Mouse (Mus musculus) limb, embryonic 10.5 days (tissue): ENCODE data around the gene Ifna6. TPM values are rescaled to one million over a fixed set of nuclear protein-coding genes. Genes with fewer than 3 reads are reported as not detected.
"Not testable (repeated sequence)": the region's sequence is repeated elsewhere in the genome, so short reads cannot be mapped to it uniquely, and the experiment has no call there.

Experiments used
- DNase-seq: peaks from one replicate; pipeline ENCODE4 v3.0.0-alpha.2; 2017; ENCODE audit warnings: low spot score
- H3K27ac ChIP-seq: fragments of 300-500 bp; sonication (generic); 2 replicates; pipeline ENCODE4 v1.5.1; 2016; ENCODE audit warnings: mild to moderate bottlenecking
- H3K27me3 ChIP-seq: fragments of 300-500 bp; sonication (generic); 2 replicates; pipeline ENCODE4 v1.6.1; 2016; ENCODE audit warnings: low read depth, mild to moderate bottlenecking; ENCODE audit not compliant: poor library complexity, severe bottlenecking
- H3K36me3 ChIP-seq: fragments of 300-500 bp; sonication (generic); 2 replicates; pipeline ENCODE4 v1.6.1; 2016; ENCODE audit warnings: mild to moderate bottlenecking, moderate library complexity
- H3K4me1 ChIP-seq: fragments of 300-500 bp; sonication (generic); 2 replicates; pipeline ENCODE4 v1.6.1; 2016
- H3K4me3 ChIP-seq: fragments of 300-500 bp; sonication (generic); 2 replicates; pipeline ENCODE4 v1.5.1; 2016; ENCODE audit warnings: mild to moderate bottlenecking, moderate library complexity
- H3K9me3 ChIP-seq: fragments of 300-500 bp; sonication (generic); replicated peaks from 2 replicates; pipeline ENCODE4 v1.6.1; 2016; ENCODE audit warnings: mild to moderate bottlenecking
- WGBS: fragments of 180-500 bp; shearing (Covaris S2); methylation state at CpG from one replicate; pipeline ENCODE4 v1.1.7; 2016; 5-methylcytosine and 5-hydroxymethylcytosine counted together
- polyA plus RNA-seq: library from polyadenylated mRNA; unstranded; fragments of >200 nt; fragmentation: Nextera tagmentation; extraction: Ambion mirVana; gene quantifications from 2 replicates; pipeline ENCODE4 v1.2.1, GENCODE M21; 2016

The Ifna6 gene
- polyA plus RNA-seq, 1 experiment from 2014 or later = not detected

DNA sequence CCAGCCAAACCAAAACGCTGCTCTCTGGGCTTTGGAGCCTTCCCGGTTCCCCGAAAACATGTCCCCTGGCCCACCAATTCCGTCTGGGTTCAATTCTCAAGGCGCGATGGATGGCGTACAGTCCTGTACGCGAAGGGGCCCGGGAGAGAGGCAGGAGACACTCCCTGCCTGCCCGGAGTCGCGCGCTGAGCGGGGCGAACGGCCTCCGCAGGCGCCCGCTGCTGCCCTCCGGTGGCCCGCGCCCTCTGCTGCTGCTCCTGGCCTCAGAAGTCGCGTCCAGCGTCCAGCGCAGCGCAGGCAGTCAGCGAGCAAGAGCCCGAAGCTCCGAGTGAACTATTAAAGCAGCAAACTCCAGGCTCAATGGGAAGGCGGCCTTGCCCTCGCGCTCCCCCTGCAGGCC lies 21.5 kb upstream of the Ifna6 start:
- not testable (repeated sequence) for H3K4me3 ChIP-seq, DNase-seq, H3K36me3 ChIP-seq, H3K27ac ChIP-seq, H3K9me3 ChIP-seq, H3K4me1 ChIP-seq
- peaks cover 10% of the 10 kb centered on the region for H3K27me3 ChIP-seq
- WGBS = 0% methylated on average over 10 of the region's 34 CpGs

DNA sequence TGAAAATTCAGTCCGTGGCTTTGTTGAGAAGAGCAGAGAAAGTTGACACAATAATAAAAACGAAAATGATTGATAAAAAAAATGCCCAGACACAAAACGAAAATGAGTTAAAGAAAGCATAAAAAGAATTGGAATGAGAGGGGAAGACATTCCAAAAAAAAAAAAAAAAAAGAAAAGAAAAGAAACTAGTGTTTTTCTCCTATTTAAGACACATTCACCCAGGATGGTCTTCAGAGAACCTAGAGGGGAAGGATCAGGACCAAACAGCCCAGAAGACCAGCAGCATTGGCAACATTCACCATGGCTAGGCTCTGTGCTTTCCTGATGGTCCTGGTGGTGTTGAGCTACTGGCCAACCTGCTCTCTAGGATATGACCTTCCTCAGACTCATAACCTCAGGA lies 11.3 kb upstream of the Ifna6 start, which contains the start of gene Ifna7:
TSS of gene Ifna7 (plus strand) at position 301 of the 400 bp plus-strand sequence.
- no peak within 1 kb of the TSS for H3K27ac ChIP-seq
- WGBS = 61% methylated on average over 3 of the region's 3 CpGs
- H3K9me3 ChIP-seq = no peaks in the 10 kb centered on the region
- no peaks in the 10 kb centered on the region for H3K36me3 ChIP-seq
- no peak within 1 kb of the TSS for H3K4me3 ChIP-seq
- no peaks in the 10 kb centered on the region for H3K4me1 ChIP-seq
- H3K27me3 ChIP-seq = no peaks in the 10 kb centered on the region
- no peak for DNase-seq

- Histone ChIP-seq H3K27ac (no peak within 1 kb of the TSS), H3K4me1 (no peaks in the 10 kb centered on the region), H3K27me3 (no peaks in the 10 kb centered on the region), H3K4me3 (no peak within 1 kb of the TSS), H3K9me3 (no peaks in the 10 kb centered on the region), H3K36me3 (no peaks in the 10 kb centered on the region)
- DNase-seq = no peak
- 82% methylated on average over 1 of the region's 1 CpGs for WGBS
Observed at GRCm38 (mm10) chr4:88819659-88820058, 7.6 kb upstream of the Ifna6 start, which contains the start of gene Ifna11. Gene Ifna11 (plus strand): TSS chr4:88819959.

DNA sequence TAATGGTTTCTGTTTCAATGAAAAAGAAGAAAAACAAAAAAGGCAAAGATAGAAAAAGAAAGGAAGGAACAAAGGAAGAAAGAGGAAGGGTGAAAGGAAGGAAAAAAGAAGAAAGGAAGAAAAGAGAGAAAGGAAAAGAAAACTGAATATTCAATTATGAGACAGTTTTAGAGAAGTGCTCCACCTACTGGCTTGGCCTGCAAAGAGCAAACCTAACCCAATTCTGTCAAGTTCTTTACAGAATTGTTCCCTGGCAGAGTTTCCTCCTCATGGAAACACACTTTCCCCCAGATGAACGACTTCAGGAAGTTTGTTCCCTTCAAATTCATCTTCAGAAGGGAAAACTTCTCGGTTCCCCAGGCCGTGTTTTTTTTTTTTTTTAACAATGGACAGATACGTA lies 4.2 kb upstream of the Ifna6 start:
- no peaks in the 10 kb centered on the region for H3K27me3 ChIP-seq
- H3K4me1 ChIP-seq = no peaks in the 10 kb centered on the region
- no peak for DNase-seq
- no peaks in the 10 kb centered on the region for H3K36me3 ChIP-seq
- no peak overlapping the region for H3K4me3 ChIP-seq
- H3K9me3 ChIP-seq = no peaks in the 10 kb centered on the region
- 28% methylated on average over 4 of the region's 4 CpGs for WGBS
- H3K27ac ChIP-seq = no peak overlapping the region

GRCm38 (mm10) chr4:88830523-88830922 lies 3.3 kb downstream of the Ifna6 start:
- Histone ChIP-seq H3K4me3 (no peak overlapping the region), H3K27me3 (no peaks in the 10 kb centered on the region), H3K9me3 (no peaks in the 10 kb centered on the region), H3K36me3 (no peaks in the 10 kb centered on the region), H3K4me1 (no peaks in the 10 kb centered on the region), H3K27ac (no peak overlapping the region)
- WGBS = 33% methylated on average over 4 of the region's 4 CpGs
- DNase-seq = no peak

DNA sequence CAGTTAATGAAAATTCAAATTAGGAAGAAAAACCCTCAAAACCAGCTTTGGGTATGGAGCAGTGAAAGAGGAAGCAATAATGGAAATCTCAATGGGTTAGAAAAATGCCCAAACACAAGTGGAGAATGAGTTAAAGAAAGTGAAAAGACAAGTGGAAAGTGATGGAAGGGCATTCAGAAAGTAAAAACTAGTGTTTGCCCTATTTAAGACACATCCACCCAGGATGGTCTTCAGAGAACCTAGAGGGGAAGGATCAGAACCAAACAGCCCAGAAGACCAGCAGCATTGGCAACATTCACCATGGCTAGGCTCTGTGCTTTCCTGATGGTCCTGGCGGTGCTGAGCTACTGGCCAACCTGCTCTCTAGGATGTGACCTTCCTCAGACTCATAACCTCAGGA lies 8.0 kb downstream of the Ifna6 start, which contains the start of gene Ifna5:
TSS of gene Ifna5 (plus strand) at position 301 of the 400 bp plus-strand sequence.
- H3K27me3 ChIP-seq, DNase-seq, H3K36me3 ChIP-seq, H3K9me3 ChIP-seq, H3K27ac ChIP-seq, H3K4me1 ChIP-seq, H3K4me3 ChIP-seq: not testable (repeated sequence)
- WGBS = 85% methylated on average over 1 of the region's 1 CpGs

DNA sequence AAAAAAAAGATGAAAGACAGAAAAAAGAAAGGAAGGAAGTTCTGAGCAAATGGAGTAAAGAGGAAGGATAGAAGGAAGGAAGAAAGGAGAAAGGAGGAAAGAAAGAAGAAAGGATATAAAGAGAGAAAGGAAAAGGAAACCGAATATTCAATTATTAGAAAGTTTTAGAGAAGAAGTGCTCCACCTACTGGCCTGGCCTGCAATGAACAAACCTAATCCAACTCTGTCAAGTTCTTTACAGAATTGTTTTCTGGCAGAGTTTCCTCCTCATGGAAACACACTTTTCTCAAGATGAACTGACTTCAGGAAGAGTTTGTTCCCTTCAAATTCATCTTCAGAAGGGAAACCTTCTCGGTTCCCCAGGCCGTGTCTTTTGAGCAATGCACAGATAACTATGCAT lies 11.6 kb downstream of the Ifna6 start:
- no peak overlapping the region for H3K4me3 ChIP-seq
- no peaks in the 10 kb centered on the region for H3K27me3 ChIP-seq
- 50% methylated on average over 3 of the region's 3 CpGs for WGBS
- no peaks in the 10 kb centered on the region for H3K4me1 ChIP-seq
- H3K36me3 ChIP-seq = no peaks in the 10 kb centered on the region
- no peak for DNase-seq
- no peaks in the 10 kb centered on the region for H3K9me3 ChIP-seq
- no peak overlapping the region for H3K27ac ChIP-seq

DNA sequence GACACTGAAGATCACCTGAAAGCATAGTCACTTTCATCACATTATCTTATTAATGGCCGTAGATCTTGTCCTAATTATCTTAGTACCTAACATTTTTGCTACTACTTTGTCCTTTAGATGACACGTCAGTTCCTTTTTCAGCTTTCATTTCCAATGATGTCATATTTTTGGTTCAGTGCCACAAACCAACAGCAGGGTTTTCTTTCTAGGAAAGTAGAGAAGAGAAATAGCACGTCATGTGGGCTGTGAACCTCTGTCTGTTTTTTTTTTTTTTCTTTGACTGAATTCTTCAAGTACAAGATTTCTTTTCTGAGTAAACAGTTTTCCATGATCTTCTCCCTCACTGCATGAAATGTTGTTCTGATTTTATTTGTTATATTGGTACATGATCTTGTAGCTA lies 12.8 kb downstream of the Ifna6 start:
- H3K4me1 ChIP-seq = no peaks in the 10 kb centered on the region
- no peak overlapping the region for H3K4me3 ChIP-seq
- no peaks in the 10 kb centered on the region for H3K36me3 ChIP-seq
- no peaks in the 10 kb centered on the region for H3K27me3 ChIP-seq
- 92% methylated on average over 3 of the region's 3 CpGs for WGBS
- no peak for DNase-seq
- H3K9me3 ChIP-seq = no peaks in the 10 kb centered on the region
- H3K27ac ChIP-seq = no peak overlapping the region

GRCm38 (mm10) chr4:88841438-88841911 lies 14.3 kb downstream of the Ifna6 start, which contains the start of gene Ifna4:
Gene Ifna4 (plus strand): TSS chr4:88841861.
- no peak for DNase-seq
- no peaks in the 10 kb centered on the region for H3K4me1 ChIP-seq
- H3K9me3 ChIP-seq = no peaks in the 10 kb centered on the region
- no peaks in the 10 kb centered on the region for H3K36me3 ChIP-seq
- H3K4me3 ChIP-seq = no peak within 1 kb of the TSS
- H3K27ac ChIP-seq = no peak within 1 kb of the TSS
- no peaks in the 10 kb centered on the region for H3K27me3 ChIP-seq
- 65% methylated on average over 2 of the region's 2 CpGs for WGBS

GRCm38 (mm10) chr4:88845334-88845733 lies 18.1 kb downstream of the Ifna6 start:
- H3K36me3 ChIP-seq = no peaks in the 10 kb centered on the region
- H3K27ac ChIP-seq = no peak overlapping the region
- H3K9me3 ChIP-seq = no peaks in the 10 kb centered on the region
- no peaks in the 10 kb centered on the region for H3K27me3 ChIP-seq
- no peaks in the 10 kb centered on the region for H3K4me1 ChIP-seq
- H3K4me3 ChIP-seq = no peak overlapping the region
- DNase-seq = no peak
- WGBS = 46% methylated on average over 2 of the region's 2 CpGs

GRCm38 (mm10) chr4:88849698-88850097 lies 22.5 kb downstream of the Ifna6 start, which contains the start of gene Ifna1:
Gene Ifna1 (plus strand): TSS chr4:88850087.
- Histone ChIP-seq H3K27me3 (no peaks in the 10 kb centered on the region), H3K9me3 (no peaks in the 10 kb centered on the region), H3K36me3 (no peaks in the 10 kb centered on the region), H3K4me3 (no peak within 1 kb of the TSS), H3K4me1 (no peaks in the 10 kb centered on the region), H3K27ac (no peak within 1 kb of the TSS)
- no peak for DNase-seq
- WGBS = 89% methylated on average over 1 of the region's 1 CpGs

DNA sequence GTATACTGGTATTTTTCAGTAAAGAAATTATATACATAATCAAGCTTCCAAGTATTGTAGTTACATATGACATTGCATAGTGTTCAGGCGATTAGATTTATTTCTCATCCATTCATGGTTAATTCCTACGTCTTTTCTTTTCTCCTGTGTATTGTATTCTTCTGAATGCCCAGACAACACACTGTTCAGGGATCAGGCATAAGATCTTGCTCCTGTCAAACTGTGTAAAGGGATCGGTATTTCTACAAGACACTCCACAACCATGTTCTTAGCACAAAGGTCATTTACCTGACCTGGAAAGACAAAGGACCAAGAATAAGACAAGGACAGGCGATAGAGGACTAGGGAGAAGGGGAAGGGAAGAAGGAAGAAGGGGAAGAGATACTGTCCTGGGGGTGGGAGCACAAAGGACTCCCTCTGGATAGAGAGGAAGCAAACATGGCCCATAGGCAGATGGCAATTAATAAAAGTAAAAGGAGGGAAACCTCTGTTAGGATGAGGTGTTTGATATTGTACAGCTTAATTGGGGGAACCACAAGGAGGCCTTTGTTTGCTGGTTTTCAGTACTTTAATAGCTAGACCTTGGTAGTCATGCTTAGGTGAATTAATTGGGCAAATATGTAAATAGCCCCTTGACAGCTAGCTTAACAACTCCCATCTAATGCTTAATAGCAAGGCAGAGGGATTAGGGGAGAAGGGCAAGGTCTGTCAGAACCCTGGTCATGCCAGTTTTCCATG lies 24.0 kb downstream of the Ifna6 start:
- WGBS = 81% methylated on average over 4 of the region's 4 CpGs
- Histone ChIP-seq H3K27ac (no peak overlapping the region), H3K4me3 (no peak overlapping the region), H3K36me3 (no peaks in the 10 kb centered on the region), H3K27me3 (no peaks in the 10 kb centered on the region), H3K4me1 (no peaks in the 10 kb centered on the region), H3K9me3 (no peaks in the 10 kb centered on the region)
- DNase-seq = no peak

DNA sequence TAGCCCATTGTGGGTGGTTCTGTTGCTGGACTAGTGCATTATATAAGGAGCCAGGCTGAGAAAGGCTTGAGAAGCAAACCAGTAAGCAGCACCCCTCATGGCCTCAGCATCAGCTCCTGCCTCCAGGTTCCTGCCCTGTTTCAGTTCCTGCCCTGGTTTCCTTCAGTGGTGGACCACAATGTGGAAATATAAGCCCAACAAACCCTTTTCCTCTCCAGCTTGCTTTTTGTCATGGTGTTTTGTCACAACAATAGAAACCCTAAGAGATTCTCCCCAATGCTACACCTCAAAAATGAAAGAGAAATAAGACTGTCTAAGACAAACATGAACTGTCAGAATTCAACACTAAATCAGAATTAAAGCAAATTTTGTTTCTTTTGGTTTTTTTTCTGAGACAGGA lies 32.0 kb downstream of the Ifna6 start:
- Histone ChIP-seq H3K27me3 (peaks cover 9% of the 10 kb centered on the region), H3K4me3 (no peak overlapping the region), H3K9me3 (no peaks in the 10 kb centered on the region), H3K36me3 (no peaks in the 10 kb centered on the region), H3K27ac (no peak overlapping the region), H3K4me1 (peaks cover 7% of the 10 kb centered on the region)
- DNase-seq = no peak
